Mouse (Mus musculus): ENCODE data around the gene Asb18.

Gene Asb18

DNA sequence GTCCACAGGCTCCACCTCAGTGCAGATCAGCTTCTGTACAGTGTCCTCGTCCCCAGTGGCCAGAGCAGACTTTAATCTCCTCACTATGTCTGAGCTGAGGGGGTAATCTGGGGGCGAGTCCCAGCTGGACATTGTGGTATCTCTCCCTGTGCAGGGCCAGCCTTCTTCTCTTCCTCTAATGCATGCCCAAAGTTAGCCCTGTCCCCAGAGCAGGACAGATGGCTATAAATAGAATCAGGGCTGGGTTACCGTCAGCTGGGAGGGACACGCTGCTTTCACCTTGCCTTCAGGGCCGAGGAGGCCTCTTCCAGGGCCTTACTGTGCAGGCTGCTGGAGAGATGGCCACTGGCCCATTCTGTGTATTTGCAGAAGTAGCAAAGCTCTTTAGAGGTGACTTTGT lies at the start of gene Asb18:
Gene Asb18, minus strand, starts transcription at position 221 of the 400 bp plus-strand sequence.
- TF ChIP-seq CTCF (conservative IDR thresholded peaks at IDR 0.05; ENCODE audit: low read length), result no peak
- TF ChIP-seq POU5F1 (IDR thresholded peaks at IDR 0.05; ENCODE audit: borderline replicate concordance, low read length), result no peak
- no peak for TF ChIP-seq NANOG (IDR thresholded peaks at IDR 0.05; ENCODE audit: borderline replicate concordance, low read length)
- peaks cover 5% of the 10 kb centered on the region; the same call in 1 of the 2 replicates for H3K27me3 ChIP-seq (ENCODE audit: insufficient read depth, low read length)

DNA sequence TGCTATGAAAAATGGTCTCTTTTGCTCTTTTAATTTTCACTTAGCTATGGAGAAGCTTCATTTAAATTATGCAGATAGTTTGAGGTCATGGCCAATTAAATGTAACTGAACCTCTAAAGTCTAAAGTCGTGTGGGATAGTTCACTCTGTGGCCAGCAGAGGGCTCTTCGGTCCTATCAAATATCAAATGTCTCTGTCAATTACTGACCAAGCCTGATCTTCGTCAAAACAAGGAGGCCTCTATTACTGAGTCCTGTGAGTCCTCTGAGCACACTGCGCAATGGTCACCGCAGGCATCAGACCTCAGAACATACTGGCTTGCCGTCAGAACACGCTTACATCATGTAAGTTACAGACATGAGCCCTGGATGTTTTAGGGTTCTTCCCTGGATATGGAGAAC lies 46.1 kb upstream of the Asb18 start:
- peaks cover 40% of the 10 kb centered on the region for H3K9me3 ChIP-seq (ENCODE audit: low read length)
- no peaks in the 10 kb centered on the region for H3K36me3 ChIP-seq (ENCODE audit: insufficient read depth, low read length)
- no peak overlapping the region for H3K4me3 ChIP-seq (replicated peaks; ENCODE audit: low read length)
- TF ChIP-seq NANOG (IDR thresholded peaks at IDR 0.05; ENCODE audit: borderline replicate concordance, low read length) (no peak), POU5F1 (IDR thresholded peaks at IDR 0.05; ENCODE audit: borderline replicate concordance, low read length) (no peak), CTCF (conservative IDR thresholded peaks at IDR 0.05; ENCODE audit: low read length) (peak; percentile 77)
- H3K27me3 ChIP-seq (ENCODE audit: insufficient read depth, low read length), result peaks cover 4% of the 10 kb centered on the region; the same call in 1 of the 2 replicates
- H3K4me1 ChIP-seq (replicated peaks; ENCODE audit: low read depth, low read length), result peaks cover 17% of the 10 kb centered on the region

More for the DNA sequence above, at the start of gene Asb18:
- Histone ChIP-seq H3K4me1 (replicated peaks; ENCODE audit: low read depth, low read length) (no peaks in the 10 kb centered on the region), H3K9me3 (ENCODE audit: low read length) (no peaks in the 10 kb centered on the region), H3K4me3 (replicated peaks; ENCODE audit: low read length) (no peak within 1 kb of the TSS), H3K36me3 (ENCODE audit: insufficient read depth, low read length) (no peaks in the 10 kb centered on the region)

DNA sequence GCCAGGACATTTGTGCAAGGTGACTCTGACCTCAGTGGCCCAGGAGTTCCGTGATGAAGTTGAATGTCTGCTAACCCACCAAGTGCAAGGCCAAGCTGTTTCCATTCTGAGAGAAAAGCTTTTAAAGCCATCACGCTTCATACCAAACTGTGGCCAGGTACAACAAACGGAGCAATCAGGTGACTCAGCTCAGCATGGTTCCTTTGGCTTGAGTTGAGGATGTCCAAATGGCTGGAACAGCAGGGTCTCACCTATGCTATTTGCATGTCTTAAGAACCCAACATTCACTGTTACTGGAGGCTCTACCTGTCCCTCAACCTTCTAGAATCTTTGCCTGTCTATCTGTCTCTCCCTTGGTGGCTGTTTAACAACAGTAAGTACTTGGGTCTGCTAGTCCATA lies 45.6 kb upstream of the Asb18 start:
- peaks cover 4% of the 10 kb centered on the region; the same call in 1 of the 2 replicates for H3K27me3 ChIP-seq (ENCODE audit: insufficient read depth, low read length)
- H3K9me3 ChIP-seq (ENCODE audit: low read length), result peaks cover 44% of the 10 kb centered on the region
- no peak overlapping the region for H3K4me3 ChIP-seq (replicated peaks; ENCODE audit: low read length)
- peaks cover 17% of the 10 kb centered on the region for H3K4me1 ChIP-seq (replicated peaks; ENCODE audit: low read depth, low read length)
- no peaks in the 10 kb centered on the region for H3K36me3 ChIP-seq (ENCODE audit: insufficient read depth, low read length)
- TF ChIP-seq POU5F1 (IDR thresholded peaks at IDR 0.05; ENCODE audit: borderline replicate concordance, low read length), result 0 out of 2 replicates have a peak, but pooled peaks have one; percentile 18
- TF ChIP-seq NANOG (IDR thresholded peaks at IDR 0.05; ENCODE audit: borderline replicate concordance, low read length), result peak; percentile 41; the same call in 1 of the 2 replicates
- TF ChIP-seq CTCF (conservative IDR thresholded peaks at IDR 0.05; ENCODE audit: low read length), result no peak

DNA sequence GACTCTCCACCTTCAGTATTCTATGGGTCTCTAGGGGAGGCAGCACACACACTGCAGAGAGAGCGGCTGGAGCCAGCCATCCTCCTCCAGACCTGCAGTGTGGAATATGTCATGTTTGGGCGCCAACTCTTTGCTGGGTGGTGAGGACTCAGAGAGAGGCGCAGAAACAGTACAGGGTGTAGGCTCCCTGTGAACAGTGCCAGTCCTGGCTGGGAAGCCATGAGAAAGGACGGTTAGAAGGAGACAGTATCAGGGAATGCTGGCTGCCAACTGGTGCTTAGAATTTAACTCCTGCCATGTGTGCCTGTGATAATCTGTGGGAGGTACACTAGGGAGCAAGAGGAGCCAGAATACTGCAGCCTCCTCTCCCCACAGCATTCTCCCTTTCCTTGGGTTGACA lies 40.5 kb upstream of the Asb18 start:
- Histone ChIP-seq H3K4me1 (replicated peaks; ENCODE audit: low read depth, low read length) (peaks cover 11% of the 10 kb centered on the region), H3K9me3 (ENCODE audit: low read length) (peaks cover 55% of the 10 kb centered on the region), H3K27me3 (ENCODE audit: insufficient read depth, low read length) (peaks cover 10% of the 10 kb centered on the region), H3K4me3 (replicated peaks; ENCODE audit: low read length) (no peak overlapping the region), H3K36me3 (ENCODE audit: insufficient read depth, low read length) (no peaks in the 10 kb centered on the region)
- no peak for TF ChIP-seq CTCF (conservative IDR thresholded peaks at IDR 0.05; ENCODE audit: low read length)
- TF ChIP-seq POU5F1 (IDR thresholded peaks at IDR 0.05; ENCODE audit: borderline replicate concordance, low read length), result no peak
- no peak for TF ChIP-seq NANOG (IDR thresholded peaks at IDR 0.05; ENCODE audit: borderline replicate concordance, low read length)

DNA sequence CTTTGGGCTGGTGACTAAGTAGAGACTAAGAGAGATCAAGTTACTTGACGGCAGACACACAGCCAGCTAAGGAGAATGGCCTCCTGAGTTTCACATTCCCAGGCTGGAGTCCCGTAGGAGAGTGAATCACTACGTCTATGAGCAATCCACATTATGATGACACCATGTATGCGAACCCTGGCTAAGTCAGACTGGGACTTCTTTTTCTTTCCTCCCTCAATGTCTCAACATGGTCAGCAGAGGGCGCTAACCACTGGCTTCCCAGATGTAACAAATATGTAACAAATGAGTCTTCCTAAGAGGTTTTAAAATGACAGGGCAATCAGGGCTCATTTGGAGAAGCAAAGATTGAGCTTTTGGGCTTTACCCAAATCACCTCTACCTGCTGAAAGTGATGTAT lies 36.9 kb upstream of the Asb18 start:
- no peak overlapping the region for H3K4me3 ChIP-seq (replicated peaks; ENCODE audit: low read length)
- TF ChIP-seq CTCF (conservative IDR thresholded peaks at IDR 0.05; ENCODE audit: low read length) (peak; percentile 73), NANOG (IDR thresholded peaks at IDR 0.05; ENCODE audit: borderline replicate concordance, low read length) (no peak), POU5F1 (IDR thresholded peaks at IDR 0.05; ENCODE audit: borderline replicate concordance, low read length) (no peak)
- peaks cover 12% of the 10 kb centered on the region for H3K4me1 ChIP-seq (replicated peaks; ENCODE audit: low read depth, low read length)
- H3K36me3 ChIP-seq (ENCODE audit: insufficient read depth, low read length), result no peaks in the 10 kb centered on the region
- H3K9me3 ChIP-seq (ENCODE audit: low read length), result peaks cover 22% of the 10 kb centered on the region
- peaks cover 21% of the 10 kb centered on the region for H3K27me3 ChIP-seq (ENCODE audit: insufficient read depth, low read length)

DNA sequence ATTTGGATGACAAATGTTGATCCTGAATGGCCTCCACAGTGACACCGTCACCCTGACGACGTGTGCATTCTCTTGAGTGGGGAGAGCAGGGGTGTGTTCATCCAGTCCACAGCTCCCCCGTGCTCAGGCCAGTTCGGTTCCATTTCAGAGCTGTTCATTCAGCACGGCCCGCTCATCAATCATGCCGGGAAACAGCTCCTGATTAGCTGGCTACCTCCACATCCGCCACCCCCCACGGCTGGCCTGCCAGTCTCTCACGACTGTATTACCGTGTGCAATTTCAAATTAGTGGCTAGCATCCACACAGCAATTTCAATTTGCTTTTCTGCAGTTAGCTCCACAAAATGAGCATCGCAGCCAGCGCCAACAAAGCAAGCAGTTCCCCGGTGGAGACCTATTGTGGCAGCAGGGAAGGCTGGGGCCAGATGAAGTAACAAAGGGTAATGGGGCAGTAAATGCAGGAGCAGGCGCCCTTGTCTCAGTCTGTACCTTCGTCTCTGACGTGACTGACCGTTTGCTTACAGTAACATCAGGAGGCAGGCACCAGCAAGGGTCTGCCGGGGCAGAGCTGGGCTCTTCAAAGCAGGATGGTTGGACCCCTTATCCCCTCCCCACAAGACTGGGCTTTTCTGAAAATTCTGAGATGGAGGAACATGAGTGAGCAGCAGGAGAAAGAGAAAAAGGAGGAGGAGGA lies 35.7 kb upstream of the Asb18 start:
- no peak for TF ChIP-seq POU5F1 (IDR thresholded peaks at IDR 0.05; ENCODE audit: borderline replicate concordance, low read length)
- TF ChIP-seq NANOG (IDR thresholded peaks at IDR 0.05; ENCODE audit: borderline replicate concordance, low read length), result no peak
- TF ChIP-seq CTCF (conservative IDR thresholded peaks at IDR 0.05; ENCODE audit: low read length), result no peak
- Histone ChIP-seq H3K36me3 (ENCODE audit: insufficient read depth, low read length) (no peaks in the 10 kb centered on the region), H3K9me3 (ENCODE audit: low read length) (peaks cover 12% of the 10 kb centered on the region), H3K4me3 (replicated peaks; ENCODE audit: low read length) (no peak overlapping the region), H3K4me1 (replicated peaks; ENCODE audit: low read depth, low read length) (peaks cover 12% of the 10 kb centered on the region), H3K27me3 (ENCODE audit: insufficient read depth, low read length) (peaks cover 21% of the 10 kb centered on the region)

DNA sequence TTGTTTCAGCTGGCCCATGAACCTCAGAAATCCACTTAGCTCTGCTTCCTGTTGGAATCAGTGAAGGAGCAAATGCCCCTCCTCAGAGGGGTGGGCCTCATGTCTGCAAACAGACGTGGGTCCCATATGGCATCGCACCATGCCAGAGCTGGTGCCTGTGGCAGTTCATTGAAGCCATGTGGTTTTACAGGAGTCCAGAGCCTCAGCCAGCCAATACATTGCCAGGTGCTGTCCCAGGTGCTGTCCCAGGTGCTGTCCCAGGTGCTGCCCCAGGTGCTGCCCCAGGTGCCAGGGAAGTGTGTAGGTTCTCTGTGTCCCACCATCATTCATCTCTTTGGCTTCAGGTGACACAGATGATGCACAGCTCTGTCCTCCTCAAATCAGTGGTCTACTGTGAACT lies 13.8 kb upstream of the Asb18 start:
- H3K36me3 ChIP-seq (ENCODE audit: insufficient read depth, low read length), result no peaks in the 10 kb centered on the region
- no peaks in the 10 kb centered on the region for H3K9me3 ChIP-seq (ENCODE audit: low read length)
- TF ChIP-seq NANOG (IDR thresholded peaks at IDR 0.05; ENCODE audit: borderline replicate concordance, low read length) (no peak), POU5F1 (IDR thresholded peaks at IDR 0.05; ENCODE audit: borderline replicate concordance, low read length) (no peak)
- H3K27me3 ChIP-seq (ENCODE audit: insufficient read depth, low read length), result peaks cover 10% of the 10 kb centered on the region; the same call in 1 of the 2 replicates
- no peak overlapping the region for H3K4me3 ChIP-seq (replicated peaks; ENCODE audit: low read length)
- 0 out of 2 replicates have a peak, but pooled peaks cover 4% of the 10 kb centered on the region for H3K4me1 ChIP-seq (replicated peaks; ENCODE audit: low read depth, low read length)

DNA sequence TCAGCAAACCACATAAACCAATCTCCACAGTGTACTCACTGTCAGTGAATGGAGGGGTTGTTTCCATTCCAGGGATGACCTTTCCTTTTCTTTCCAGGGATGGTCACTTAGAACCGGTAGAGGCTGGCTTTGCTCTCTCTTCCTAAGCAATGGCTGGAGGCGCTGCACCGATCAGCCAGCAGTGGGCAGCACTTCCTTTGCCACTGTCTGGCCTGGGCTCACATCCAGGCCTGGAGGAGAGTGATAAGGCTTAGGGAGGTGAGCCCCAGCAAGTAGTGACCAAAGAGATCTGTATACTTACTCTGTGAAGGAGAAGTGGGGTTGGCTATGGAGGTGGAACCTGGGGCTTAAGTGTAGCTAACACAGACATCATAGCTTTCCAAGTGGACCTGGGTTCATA lies 12.5 kb upstream of the Asb18 start:
- Histone ChIP-seq H3K9me3 (ENCODE audit: low read length) (no peaks in the 10 kb centered on the region), H3K4me3 (replicated peaks; ENCODE audit: low read length) (no peak overlapping the region), H3K4me1 (replicated peaks; ENCODE audit: low read depth, low read length) (0 out of 2 replicates have a peak, but pooled peaks cover 4% of the 10 kb centered on the region), H3K36me3 (ENCODE audit: insufficient read depth, low read length) (no peaks in the 10 kb centered on the region), H3K27me3 (ENCODE audit: insufficient read depth, low read length) (peaks cover 10% of the 10 kb centered on the region; the same call in 1 of the 2 replicates)
- peak; percentile 77 for TF ChIP-seq CTCF (conservative IDR thresholded peaks at IDR 0.05; ENCODE audit: low read length)
- TF ChIP-seq POU5F1 (IDR thresholded peaks at IDR 0.05; ENCODE audit: borderline replicate concordance, low read length), result no peak

All from E14TG2a.4 (cell line).